Mouse (Mus musculus) thymus, postnatal 14 days (tissue): ENCODE measurements around the gene Fkbp11.
A peak's percentile ranks its signal among the peaks of the same experiment; 100 is the strongest.
"Not testable (repeated sequence)": the region's sequence is repeated elsewhere in the genome, so short reads cannot be mapped to it uniquely, and the experiment has no call there.

Experiments used
- DNase-seq: peaks from one replicate; pipeline ENCODE4 v3.0.0; 2021

The Fkbp11 gene

GRCm38 (mm10) chr15:98727443-98728321, at the start of gene Fkbp11:
Gene Fkbp11, minus strand, starts transcription at chr15:98728198.
- peak; percentile 22 for DNase-seq

- DNase-seq: peak; percentile 33
Observed at GRCm38 (mm10) chr15:98777762-98778161, 49.8 kb upstream of the Fkbp11 start, which contains the start of gene Wnt10b. Gene Wnt10b, minus strand, starts transcription at chr15:98778150.

GRCm38 (mm10) chr15:98777005-98777616, 49.1 kb upstream of the Fkbp11 start:
- DNase-seq: peak; percentile 31

- DNase-seq: peak; percentile 52
Observed at GRCm38 (mm10) chr15:98776280-98777004, 48.4 kb upstream of the Fkbp11 start.

GRCm38 (mm10) chr15:98775533-98775932, 47.5 kb upstream of the Fkbp11 start:
- no peak for DNase-seq

- DNase-seq: no peak
Observed at GRCm38 (mm10) chr15:98774096-98774495, 46.1 kb upstream of the Fkbp11 start.

- DNase-seq: peak; percentile 76
Observed at GRCm38 (mm10) chr15:98772511-98773211, 44.7 kb upstream of the Fkbp11 start.

- DNase-seq: peak; percentile 33
Observed at GRCm38 (mm10) chr15:98771813-98772425, 43.9 kb upstream of the Fkbp11 start.

GRCm38 (mm10) chr15:98768259-98768658, 40.3 kb upstream of the Fkbp11 start:
- no peak for DNase-seq

- DNase-seq: no peak
Observed at GRCm38 (mm10) chr15:98765929-98766328, 37.9 kb upstream of the Fkbp11 start.

- peak; percentile 99 for DNase-seq
Observed at GRCm38 (mm10) chr15:98762670-98763529, 34.9 kb upstream of the Fkbp11 start, which contains the start of gene Arf3. Gene Arf3, minus strand, starts transcription at chr15:98763214.

GRCm38 (mm10) chr15:98762201-98762621, 34.2 kb upstream of the Fkbp11 start:
- DNase-seq: peak; percentile 86

GRCm38 (mm10) chr15:98754125-98754524, 26.1 kb upstream of the Fkbp11 start:
- no peak for DNase-seq

- DNase-seq: no peak
Observed at GRCm38 (mm10) chr15:98753021-98753423, 25.0 kb upstream of the Fkbp11 start.

GRCm38 (mm10) chr15:98749093-98749492, 21.1 kb upstream of the Fkbp11 start:
- DNase-seq: no peak

- no peak for DNase-seq
Observed at GRCm38 (mm10) chr15:98747296-98747695, 19.3 kb upstream of the Fkbp11 start.

- DNase-seq: no peak
Observed at GRCm38 (mm10) chr15:98746344-98746965, 18.5 kb upstream of the Fkbp11 start.

GRCm38 (mm10) chr15:98743863-98744262, 15.9 kb upstream of the Fkbp11 start:
- not testable (repeated sequence) for DNase-seq

GRCm38 (mm10) chr15:98742766-98743428, 14.9 kb upstream of the Fkbp11 start:
- no peak for DNase-seq

GRCm38 (mm10) chr15:98740219-98740618, 12.2 kb upstream of the Fkbp11 start:
- no peak for DNase-seq
